Mouse (Mus musculus) layer of hippocampus, adult 6 months (tissue): Measurements from ENCODE around the gene 4933417A18Rik. TPM values are rescaled to one million over a fixed set of nuclear protein-coding genes. Genes with fewer than 3 reads are reported as not detected.

Experiments used
- long read RNA-seq, 2 experiments: library from polyadenylated mRNA; unstranded; transcript quantifications; one replicate each; pipeline ENCODE4 v2.0.0; 2019 to 2020
- polyA plus RNA-seq: library from polyadenylated mRNA; unstranded; fragments of <200 nt; fragmentation: Nextera tagmentation; gene quantifications from 2 replicates; pipeline ENCODE4 v1.2.3, GENCODE M21; 2021

4933417A18Rik gene
- not detected in 2 replicates for polyA plus RNA-seq
- long read RNA-seq, experiment 1, result 0 reads
- long read RNA-seq, experiment 2, result 0 reads

DNA sequence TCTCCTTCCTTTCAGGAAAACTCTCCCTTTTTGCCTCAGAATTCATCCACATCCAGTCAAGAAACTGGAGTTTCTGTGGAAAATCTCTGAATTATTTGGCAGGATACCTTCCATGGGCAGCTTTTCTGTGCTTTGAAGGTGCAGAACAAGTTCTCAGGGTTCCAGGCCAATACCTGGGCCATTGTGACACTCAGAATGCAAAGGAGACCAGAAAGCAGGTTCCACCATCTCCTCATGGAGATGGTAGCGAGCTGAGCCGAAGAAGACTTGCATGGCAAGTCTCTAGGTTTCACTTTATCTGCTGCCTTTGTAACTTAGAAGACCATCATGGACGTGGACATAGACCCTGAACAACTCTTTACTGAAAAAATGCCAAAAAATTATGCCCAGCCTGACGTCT, at the start of gene 4933417A18Rik, which contains the start of gene Fam217a:
Gene 4933417A18Rik (plus strand): TSS at position 200 of the 400 bp plus-strand sequence.
Gene Fam217a (minus strand): TSS at position 101 of the 400 bp plus-strand sequence.

GRCm38 (mm10) chr13:34875166-34875710, 49.0 kb upstream of the 4933417A18Rik start, which contains the start of gene Prpf4b:
Prpf4b (plus strand) TSS chr13:34875302.

DNA sequence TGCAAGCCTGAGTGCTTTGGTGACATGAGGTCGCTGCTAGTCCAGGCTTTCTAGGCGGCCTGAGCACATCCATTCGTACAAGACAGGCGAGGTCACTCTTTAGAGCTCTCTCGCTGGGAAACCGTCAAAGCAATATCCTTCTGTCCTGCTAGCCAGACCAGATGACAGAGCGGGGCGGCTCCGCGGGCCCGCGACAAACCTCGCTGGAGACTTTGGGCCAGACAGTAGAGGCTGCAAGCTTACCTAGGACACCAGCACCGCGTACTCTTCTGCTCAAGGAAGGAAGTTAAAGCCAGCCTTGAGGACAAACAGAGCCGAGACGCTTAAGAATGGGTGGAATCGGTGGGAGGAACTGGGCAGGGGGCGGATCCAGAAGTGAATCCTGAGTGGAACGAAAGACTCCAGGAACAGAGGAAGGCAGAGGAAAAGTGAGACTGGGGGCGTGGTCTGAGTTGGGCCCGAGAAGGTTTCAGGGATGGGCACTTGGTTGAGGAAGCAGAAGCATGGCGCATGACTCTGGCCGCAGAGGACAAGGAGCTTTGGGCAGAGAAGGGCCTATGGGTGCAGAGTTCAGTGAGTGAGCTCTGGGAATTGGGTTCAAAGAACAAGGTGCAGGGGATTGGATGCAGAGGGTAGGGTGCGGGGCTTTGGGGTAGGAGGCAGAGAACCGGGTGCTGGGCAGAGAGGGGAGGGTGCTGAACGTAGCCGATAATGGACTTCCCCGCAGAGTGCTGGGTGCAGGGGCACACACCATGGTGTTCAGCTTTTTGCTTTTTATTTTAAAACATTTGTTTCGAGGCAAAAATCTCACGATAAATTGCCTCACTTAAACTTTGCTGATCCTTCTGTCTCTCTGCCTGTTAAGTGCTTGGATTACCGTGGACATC, 39.5 kb downstream of the 4933417A18Rik start, which contains the start of gene Eci3:
Gene Eci3 (minus strand): TSS at position 300 of the 887 bp plus-strand sequence.

Other genes starting within 250 kb of the 4933417A18Rik start
- gene Fam50b, start 189.6 kb upstream of the 4933417A18Rik start, polyA plus RNA-seq, result not detected in 2 replicates
- 26.3 and 28.8 TPM in 2 replicates for gene Prpf4b, start 49.1 kb upstream of the 4933417A18Rik start, polyA plus RNA-seq
- 0.84 and 1.6 TPM in 2 replicates for gene Fam217a, start 99 bp upstream of the 4933417A18Rik start, polyA plus RNA-seq
- 0.20 and 1.5 TPM in 2 replicates for gene Eci3, start 39.4 kb downstream of the 4933417A18Rik start, polyA plus RNA-seq
- gene Eci2, start 102.7 kb downstream of the 4933417A18Rik start, polyA plus RNA-seq, result 94.5 and 99.8 TPM in 2 replicates